Mouse (Mus musculus) heart, embryonic 12.5 days (tissue): Measurements from ENCODE around the gene Entpd6. TPM values are rescaled to one million over a fixed set of nuclear protein-coding genes. Genes with fewer than 3 reads are reported as not detected.

Experiments
- ATAC-seq: fragments of 200-750 bp; cut with Nextera tagmentation; 2 replicates; pipeline ENCODE4 v1.8.0; 2017; ENCODE audit warnings: moderate TSS enrichment, moderate library complexity; ENCODE audit not compliant: insufficient number of reproducible peaks, low FRiP score
- H3K27ac ChIP-seq: fragments of 300-500 bp; sonication (generic); 2 replicates; pipeline ENCODE4 v1.5.1; 2016; ENCODE audit warnings: mild to moderate bottlenecking, moderate library complexity; ENCODE audit not compliant: poor library complexity, severe bottlenecking
- H3K27me3 ChIP-seq: fragments of 300-500 bp; sonication (generic); replicated peaks from 2 replicates; pipeline ENCODE4 v1.6.1; 2016; ENCODE audit warnings: mild to moderate bottlenecking, moderate library complexity
- H3K36me3 ChIP-seq: fragments of 300-500 bp; sonication (generic); 2 replicates; pipeline ENCODE4 v1.6.1; 2016; ENCODE audit warnings: mild to moderate bottlenecking, moderate library complexity
- H3K4me1 ChIP-seq: fragments of 300-500 bp; sonication (generic); replicated peaks from 2 replicates; pipeline ENCODE4 v1.6.1; 2016; ENCODE audit warnings: mild to moderate bottlenecking
- H3K4me2 ChIP-seq: fragments of 300-500 bp; sonication (generic); 2 replicates; pipeline ENCODE4 v1.6.1; 2016; ENCODE audit warnings: mild to moderate bottlenecking, moderate library complexity
- H3K4me3 ChIP-seq: fragments of 300-500 bp; sonication (generic); 2 replicates; pipeline ENCODE4 v1.5.1; 2016; ENCODE audit warnings: mild to moderate bottlenecking
- H3K9ac ChIP-seq: fragments of 300-500 bp; sonication (generic); 2 replicates; pipeline ENCODE4 v1.6.1; 2016; ENCODE audit warnings: mild to moderate bottlenecking, moderate library complexity
- H3K9me3 ChIP-seq: fragments of 300-500 bp; sonication (generic); replicated peaks from 2 replicates; pipeline ENCODE4 v1.6.1; 2016; ENCODE audit warnings: mild to moderate bottlenecking, moderate library complexity
- WGBS: fragments of 180-500 bp; shearing (Covaris S2); methylation state at CpG from one replicate; pipeline ENCODE4 v1.1.7; 2016; 5-methylcytosine and 5-hydroxymethylcytosine counted together
- polyA plus RNA-seq: library from polyadenylated mRNA; unstranded; fragments of >200 nt; fragmentation: Nextera tagmentation; extraction: Ambion mirVana; gene quantifications from 2 replicates; pipeline ENCODE4 v1.2.1, GENCODE M21; 2016

Entpd6 gene
- polyA plus RNA-seq, 1 experiment from 2014 or later = 21.1 TPM

- H3K4me2 ChIP-seq = no peak overlapping the region
- no peak overlapping the region for H3K4me3 ChIP-seq
- peaks cover 97% of the 10 kb centered on the region for H3K36me3 ChIP-seq
- ATAC-seq = no peak
- 89% methylated on average over 8 of the region's 8 CpGs for WGBS
- H3K27me3 ChIP-seq = no peaks in the 10 kb centered on the region
- H3K9me3 ChIP-seq = no peaks in the 10 kb centered on the region
- H3K27ac ChIP-seq = no peak overlapping the region
- no peak overlapping the region for H3K9ac ChIP-seq
- H3K4me1 ChIP-seq = no peaks in the 10 kb centered on the region
These were observed 69.9 kb downstream of the Entpd6 start for GRCm38 (mm10) chr2:150818742-150819141.

GRCm38 (mm10) chr2:150820720-150821119 is 71.9 kb downstream of the Entpd6 start:
- H3K27me3 ChIP-seq = no peaks in the 10 kb centered on the region
- H3K9me3 ChIP-seq = no peaks in the 10 kb centered on the region
- H3K9ac ChIP-seq = no peak overlapping the region
- WGBS = 88% methylated on average over 8 of the region's 8 CpGs
- H3K4me1 ChIP-seq = no peaks in the 10 kb centered on the region
- peaks cover 96% of the 10 kb centered on the region for H3K36me3 ChIP-seq
- no peak overlapping the region for H3K4me3 ChIP-seq
- ATAC-seq = no peak
- no peak overlapping the region for H3K4me2 ChIP-seq
- no peak overlapping the region for H3K27ac ChIP-seq

Other genes starting within 250 kb of the Entpd6 start
- 0.19 and 0.34 TPM in 2 replicates for gene Cst7, start 178.6 kb upstream of the Entpd6 start, polyA plus RNA-seq
- 29.3 and 32.5 TPM in 2 replicates for gene Apmap, start 140.5 kb upstream of the Entpd6 start, polyA plus RNA-seq
- 11.1 and 12.7 TPM in 2 replicates for gene Acss1, start 80.5 kb upstream of the Entpd6 start, polyA plus RNA-seq
- not detected in 2 replicates for gene Vsx1, start 59.7 kb upstream of the Entpd6 start, polyA plus RNA-seq
- gene Pygb, start 37.7 kb downstream of the Entpd6 start, polyA plus RNA-seq = 212 and 213 TPM in 2 replicates
- 47.9 and 49.2 TPM in 2 replicates for gene Abhd12, start 155.7 kb downstream of the Entpd6 start, polyA plus RNA-seq
- 30.5 and 34.2 TPM in 2 replicates for gene Gins1, start 156.4 kb downstream of the Entpd6 start, polyA plus RNA-seq